Mouse (Mus musculus): ENCODE data around the gene Elmod3. TPM values are rescaled to one million over a fixed set of nuclear protein-coding genes. Genes with fewer than 3 reads are reported as not detected.

The Elmod3 gene
- total and polyA plus RNA-seq, 2 experiments from 2014 or later = 17.6 to 21.9 TPM

DNA sequence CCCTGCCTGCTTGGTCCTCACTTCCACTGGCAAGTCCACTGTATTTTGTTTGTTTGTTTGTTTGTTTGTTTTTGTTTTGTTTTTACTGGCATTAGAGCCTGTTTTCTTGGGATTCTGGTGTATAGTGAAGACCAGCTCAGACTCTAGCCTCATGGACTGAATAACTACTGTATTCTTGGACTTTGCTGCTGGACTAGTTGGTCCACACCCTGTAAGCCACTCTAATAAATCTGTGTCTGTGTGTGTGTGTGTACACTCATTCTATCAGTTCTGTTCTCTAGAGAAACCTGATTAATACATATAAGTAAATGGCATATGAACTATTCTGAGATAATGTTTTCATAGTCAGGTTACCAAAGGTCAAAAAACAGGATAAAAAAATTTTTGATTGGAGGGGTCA lies 8.1 kb downstream of the Elmod3 start:
- TF ChIP-seq CTCF (IDR thresholded peaks at IDR 0.05; ENCODE audit: low read depth) (no peak), EP300 (IDR thresholded peaks at IDR 0.05; ENCODE audit: low read depth) (no peak)
- Histone ChIP-seq H3K4me3 (ENCODE audit: low read depth, low read length) (no peak overlapping the region), H3K27ac (ENCODE audit: low read depth) (no peak overlapping the region), H3K27me3 (ENCODE audit: control insufficient read depth, insufficient read depth, low read length) (no peaks in the 10 kb centered on the region), H3K9ac (replicated peaks; ENCODE audit: low read depth, low read length) (no peak overlapping the region), H3K4me1 (ENCODE audit: control insufficient read depth, insufficient read depth) (no peaks in the 10 kb centered on the region), H3K9me3 (replicated peaks; ENCODE audit: control insufficient read depth, low read length) (no peaks in the 10 kb centered on the region), H3K36me3 (replicated peaks; ENCODE audit: control insufficient read depth, insufficient read depth, low read length) (peaks cover 23% of the 10 kb centered on the region), H3K4me2 (ENCODE audit: low read depth, low read length) (no peak overlapping the region)
- ATAC-seq (ENCODE audit: insufficient read depth, low read depth) = no peak
- no peak for DNase-seq (ENCODE audit: low spot score)

DNA sequence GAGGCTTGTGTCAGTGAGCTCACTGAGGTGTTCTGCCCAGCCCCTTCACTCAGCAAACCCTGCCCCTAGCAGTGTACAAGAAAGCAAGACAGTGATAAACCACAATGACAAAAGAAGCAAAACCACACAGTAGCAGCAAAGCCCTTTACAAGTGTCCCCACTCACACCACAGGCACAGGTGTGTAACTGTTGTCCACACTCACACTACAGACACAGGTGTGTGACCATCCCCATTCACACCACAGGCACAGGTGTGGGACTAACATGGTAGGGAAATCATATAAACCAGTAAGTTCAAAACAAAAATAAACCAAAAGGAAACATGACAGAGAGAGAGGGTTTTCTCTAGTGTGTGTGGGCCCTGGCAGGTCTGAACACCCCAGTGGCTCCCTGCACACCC lies 9.9 kb downstream of the Elmod3 start:
- Histone ChIP-seq H3K9me3 (replicated peaks; ENCODE audit: control insufficient read depth, low read length) (no peaks in the 10 kb centered on the region), H3K9ac (replicated peaks; ENCODE audit: low read depth, low read length) (no peak overlapping the region), H3K27ac (ENCODE audit: low read depth) (no peak overlapping the region), H3K27me3 (ENCODE audit: control insufficient read depth, insufficient read depth, low read length) (no peaks in the 10 kb centered on the region), H3K4me3 (ENCODE audit: low read depth, low read length) (no peak overlapping the region), H3K4me2 (ENCODE audit: low read depth, low read length) (no peak overlapping the region), H3K4me1 (ENCODE audit: control insufficient read depth, insufficient read depth) (no peaks in the 10 kb centered on the region), H3K36me3 (replicated peaks; ENCODE audit: control insufficient read depth, insufficient read depth, low read length) (peaks cover 21% of the 10 kb centered on the region)
- no peak for DNase-seq (ENCODE audit: low spot score)
- no peak for TF ChIP-seq CTCF (IDR thresholded peaks at IDR 0.05; ENCODE audit: low read depth)
- TF ChIP-seq EP300 (IDR thresholded peaks at IDR 0.05; ENCODE audit: low read depth) = no peak
- ATAC-seq (ENCODE audit: insufficient read depth, low read depth) = no peak

DNA sequence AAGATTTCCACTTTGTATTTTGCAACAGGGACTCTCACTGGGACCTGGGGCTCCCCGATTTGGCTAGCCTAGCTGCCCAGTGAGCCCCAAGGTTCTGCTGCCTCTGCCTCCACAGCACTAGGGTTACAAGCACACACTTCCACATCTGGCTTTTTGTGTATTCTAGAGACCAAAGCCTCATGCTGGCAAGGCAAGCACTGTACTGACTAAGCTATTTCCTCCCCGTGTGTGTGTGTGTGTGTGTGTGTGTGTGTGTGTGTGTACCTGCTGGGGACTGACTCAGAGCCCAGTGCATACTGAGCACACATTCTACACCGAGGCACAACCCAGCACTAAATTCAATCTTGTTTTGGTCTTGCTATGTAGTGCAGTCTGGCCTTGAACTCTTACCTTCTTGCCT lies 11.5 kb downstream of the Elmod3 start:
- Histone ChIP-seq H3K27ac (ENCODE audit: low read depth) (no peak overlapping the region), H3K9ac (replicated peaks; ENCODE audit: low read depth, low read length) (no peak overlapping the region), H3K4me1 (ENCODE audit: control insufficient read depth, insufficient read depth) (no peaks in the 10 kb centered on the region), H3K4me2 (ENCODE audit: low read depth, low read length) (no peak overlapping the region), H3K9me3 (replicated peaks; ENCODE audit: control insufficient read depth, low read length) (no peaks in the 10 kb centered on the region), H3K4me3 (ENCODE audit: low read depth, low read length) (no peak overlapping the region), H3K36me3 (replicated peaks; ENCODE audit: control insufficient read depth, insufficient read depth, low read length) (peaks cover 15% of the 10 kb centered on the region; the same call in 1 of the 2 replicates), H3K27me3 (ENCODE audit: control insufficient read depth, insufficient read depth, low read length) (no peaks in the 10 kb centered on the region)
- TF ChIP-seq CTCF (IDR thresholded peaks at IDR 0.05; ENCODE audit: low read depth) (no peak), EP300 (IDR thresholded peaks at IDR 0.05; ENCODE audit: low read depth) (no peak)
- DNase-seq (ENCODE audit: low spot score) (no peak), ATAC-seq (ENCODE audit: insufficient read depth, low read depth) (no peak)
- WGBS = 69% methylated on average over 3 of the region's 3 CpGs

DNA sequence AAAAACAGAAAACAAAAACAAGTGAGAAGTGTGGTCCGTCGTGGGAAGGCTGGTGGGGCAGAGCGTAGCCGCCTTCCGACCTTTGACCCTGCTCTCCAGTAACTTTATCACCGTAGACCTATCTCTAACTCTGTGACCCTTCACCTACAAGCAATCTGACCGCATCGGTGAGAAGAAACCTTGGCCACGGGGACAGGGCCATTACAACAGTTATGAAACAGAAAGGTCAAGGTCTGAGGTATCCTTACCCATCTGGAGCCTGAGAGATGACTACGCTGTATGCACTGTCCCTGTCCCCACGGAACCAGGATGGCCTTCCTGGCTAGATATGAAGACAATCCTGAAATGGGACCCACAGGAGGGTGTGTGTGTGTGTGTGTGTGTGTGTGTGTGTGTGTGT lies 14.1 kb downstream of the Elmod3 start:
- TF ChIP-seq EP300 (IDR thresholded peaks at IDR 0.05; ENCODE audit: low read depth) (no peak), CTCF (IDR thresholded peaks at IDR 0.05; ENCODE audit: low read depth) (no peak)
- peaks cover 23% of the 10 kb centered on the region for H3K36me3 ChIP-seq (replicated peaks; ENCODE audit: control insufficient read depth, insufficient read depth, low read length)
- H3K4me2 ChIP-seq (ENCODE audit: low read depth, low read length) = no peak overlapping the region
- no peaks in the 10 kb centered on the region for H3K9me3 ChIP-seq (replicated peaks; ENCODE audit: control insufficient read depth, low read length)
- DNase-seq (ENCODE audit: low spot score) = no peak
- H3K4me3 ChIP-seq (ENCODE audit: low read depth, low read length) = no peak overlapping the region
- no peak overlapping the region for H3K27ac ChIP-seq (ENCODE audit: low read depth)
- ATAC-seq (ENCODE audit: insufficient read depth, low read depth) = no peak
- no peaks in the 10 kb centered on the region for H3K4me1 ChIP-seq (ENCODE audit: control insufficient read depth, insufficient read depth)
- H3K9ac ChIP-seq (replicated peaks; ENCODE audit: low read depth, low read length) = no peak overlapping the region
- no peaks in the 10 kb centered on the region for H3K27me3 ChIP-seq (ENCODE audit: control insufficient read depth, insufficient read depth, low read length)
- WGBS = 78% methylated on average over 11 of the region's 11 CpGs

GRCm38 (mm10) chr6:72583211-72583839 lies 14.9 kb downstream of the Elmod3 start:
- no peak overlapping the region for H3K4me2 ChIP-seq (ENCODE audit: low read depth, low read length)
- H3K9ac ChIP-seq (replicated peaks; ENCODE audit: low read depth, low read length) = no peak overlapping the region
- no peak overlapping the region for H3K27ac ChIP-seq (ENCODE audit: low read depth)
- 82% methylated on average over 4 of the region's 4 CpGs for WGBS
- ATAC-seq (ENCODE audit: insufficient read depth, low read depth) = no peak
- peaks cover 31% of the 10 kb centered on the region for H3K36me3 ChIP-seq (replicated peaks; ENCODE audit: control insufficient read depth, insufficient read depth, low read length)
- H3K27me3 ChIP-seq (ENCODE audit: control insufficient read depth, insufficient read depth, low read length) = no peaks in the 10 kb centered on the region
- no peak overlapping the region for H3K4me3 ChIP-seq (ENCODE audit: low read depth, low read length)
- H3K9me3 ChIP-seq (replicated peaks; ENCODE audit: control insufficient read depth, low read length) = no peaks in the 10 kb centered on the region
- H3K4me1 ChIP-seq (ENCODE audit: control insufficient read depth, insufficient read depth) = no peaks in the 10 kb centered on the region
- TF ChIP-seq CTCF (IDR thresholded peaks at IDR 0.05; ENCODE audit: low read depth) = no peak
- no peak for TF ChIP-seq EP300 (IDR thresholded peaks at IDR 0.05; ENCODE audit: low read depth)
- no peak for DNase-seq (ENCODE audit: low spot score)

Data from heart, postnatal 0 days (tissue).